Mouse (Mus musculus): ENCODE data around the gene Cd151.

Cd151 gene

GRCm38 (mm10) chr7:141493729-141494128 is 26.5 kb downstream of the Cd151 start:
- no peak for DNase-seq (ENCODE audit: low read depth, low spot score)

DNA sequence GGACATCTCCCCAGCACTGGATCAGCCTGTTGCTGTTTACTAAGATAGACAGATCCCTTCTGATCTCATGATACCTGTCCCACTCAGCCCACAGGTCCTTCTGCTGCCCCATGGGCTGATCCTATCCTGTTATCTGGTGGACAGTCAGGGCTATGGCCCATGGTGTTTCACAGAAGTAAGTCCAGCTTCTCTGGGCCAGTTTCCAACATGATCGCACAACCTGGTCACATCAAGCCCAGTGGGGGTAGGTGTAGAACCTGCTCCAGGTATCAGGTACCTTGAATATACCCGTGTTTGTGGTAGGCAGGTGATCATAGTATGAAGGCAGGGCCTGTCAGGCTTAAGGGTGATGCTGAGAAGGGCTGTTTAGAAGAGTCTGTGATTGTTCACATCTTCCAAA is 28.2 kb downstream of the Cd151 start:
- no peak for DNase-seq (ENCODE audit: low read depth, low spot score)

DNA sequence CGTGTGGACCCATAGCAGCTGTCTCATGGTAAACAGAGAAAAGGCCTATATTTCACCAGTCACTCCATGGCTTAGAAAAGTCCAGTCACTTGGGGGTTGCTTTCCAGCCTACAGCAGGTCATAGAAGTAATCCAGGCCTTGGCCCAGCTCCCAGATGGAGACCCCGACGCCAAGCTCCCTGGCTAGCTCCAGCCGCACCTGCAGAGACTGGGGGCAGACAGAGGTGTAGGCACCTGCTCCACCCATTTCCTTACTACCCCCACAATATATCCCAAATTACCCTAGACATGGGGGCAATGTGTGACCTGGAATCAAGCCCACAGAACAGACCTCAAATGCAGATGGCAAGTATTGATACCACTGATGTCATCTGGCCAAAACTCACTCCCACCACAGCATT is 28.7 kb downstream of the Cd151 start:
- DNase-seq (ENCODE audit: low read depth, low spot score) = no peak

DNA sequence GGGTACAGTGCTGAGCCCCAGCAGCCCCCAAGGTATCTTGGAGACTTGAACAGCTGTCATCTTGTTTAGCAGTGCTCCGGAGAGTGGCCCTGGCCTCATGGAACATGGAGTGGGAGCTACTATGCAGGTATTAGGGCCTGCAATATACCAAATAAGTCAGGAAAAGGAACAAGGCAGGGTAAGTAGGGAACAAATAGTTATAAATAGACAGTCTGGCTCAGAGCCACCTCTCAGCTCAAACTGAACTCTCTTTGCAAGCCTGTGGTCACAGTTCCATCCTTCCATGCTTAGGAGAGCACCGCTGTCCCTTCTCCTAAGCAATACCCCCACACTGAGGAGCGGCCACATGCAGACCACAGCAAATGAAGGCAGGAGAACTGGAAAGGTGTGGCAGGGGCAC is 30.4 kb downstream of the Cd151 start:
- no peak for DNase-seq (ENCODE audit: low read depth, low spot score)

- DNase-seq (ENCODE audit: low read depth, low spot score) = no peak
These were observed 34.8 kb downstream of the Cd151 start for GRCm38 (mm10) chr7:141501820-141502555.

GRCm38 (mm10) chr7:141502556-141502905 is 35.3 kb downstream of the Cd151 start:
- DNase-seq (ENCODE audit: low read depth, low spot score) = no peak

DNA sequence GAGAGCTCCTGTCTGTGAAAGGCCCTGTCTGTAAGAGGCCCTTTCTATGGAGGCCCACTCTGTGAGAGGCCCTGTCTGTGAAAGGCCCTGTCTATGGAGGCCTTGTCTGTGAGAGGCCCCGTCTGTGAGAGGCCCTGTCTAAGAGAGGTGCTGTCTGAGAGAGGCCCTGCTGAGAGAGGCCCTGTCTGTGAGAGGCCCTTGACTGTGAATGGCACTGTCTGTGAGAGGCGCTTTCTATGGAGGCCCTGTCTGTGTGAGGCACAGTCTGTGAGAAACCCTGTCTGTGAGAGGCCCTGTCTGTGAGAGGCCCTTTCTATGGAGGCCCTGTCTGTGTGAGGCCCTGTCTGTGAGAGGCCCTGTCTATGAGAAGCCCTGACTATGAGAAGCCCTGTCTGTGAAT is 39.1 kb downstream of the Cd151 start:
- DNase-seq (ENCODE audit: low read depth, low spot score) = no peak

GRCm38 (mm10) chr7:141508160-141508559 is 41.0 kb downstream of the Cd151 start:
- DNase-seq (ENCODE audit: low read depth, low spot score) = no peak

- no peak for DNase-seq (ENCODE audit: low read depth, low spot score)
These were observed 43.0 kb downstream of the Cd151 start for GRCm38 (mm10) chr7:141510196-141510595.

- no peak for DNase-seq (ENCODE audit: low read depth, low spot score)
These were observed 43.5 kb downstream of the Cd151 start for GRCm38 (mm10) chr7:141510681-141511191.

DNA sequence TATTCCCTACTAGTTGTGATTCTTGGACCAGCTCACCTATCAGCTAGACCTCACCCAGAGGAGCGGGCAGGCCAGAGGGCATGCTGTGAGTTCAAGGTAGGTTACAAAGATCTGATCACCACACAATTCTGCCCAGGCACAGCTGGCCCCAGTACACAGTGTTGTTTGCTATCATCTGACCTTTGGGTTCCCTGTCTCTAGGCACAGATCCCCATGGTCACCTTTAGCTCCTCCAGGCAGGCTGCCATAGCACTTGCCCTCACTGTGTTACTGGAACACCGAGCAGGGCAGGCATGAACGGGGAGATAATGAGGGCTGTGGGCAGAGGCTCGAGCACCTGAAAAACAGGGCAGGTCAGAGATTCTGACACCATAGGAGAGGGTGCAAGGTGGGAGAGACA is 50.4 kb downstream of the Cd151 start:
- no peak for DNase-seq (ENCODE audit: low read depth, low spot score)

GRCm38 (mm10) chr7:141518296-141518695 is 51.1 kb downstream of the Cd151 start:
- DNase-seq (ENCODE audit: low read depth, low spot score) = no peak

- DNase-seq (ENCODE audit: low read depth, low spot score) = no peak
These were observed 51.7 kb downstream of the Cd151 start for GRCm38 (mm10) chr7:141518926-141519325.

DNA sequence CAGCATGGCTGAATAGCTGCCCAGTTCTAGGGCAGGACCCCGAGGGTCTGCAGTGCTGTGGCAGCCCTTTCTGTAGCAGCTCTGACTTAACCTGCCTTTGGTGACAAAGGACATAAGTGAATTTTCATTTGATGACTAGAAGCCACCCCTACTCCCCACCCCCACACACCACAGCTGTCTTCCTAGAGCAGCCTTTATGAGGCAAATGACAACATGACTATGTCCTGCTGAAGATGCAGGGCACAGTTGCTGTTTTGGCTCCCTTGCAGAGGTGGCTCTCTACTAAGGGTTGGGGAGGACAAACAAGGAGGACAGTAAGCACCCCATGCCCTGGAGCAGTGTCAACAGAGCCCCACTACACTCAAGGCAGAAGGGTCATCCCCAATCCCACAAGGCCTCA is 52.6 kb downstream of the Cd151 start:
- no peak for DNase-seq (ENCODE audit: low read depth, low spot score)

Measured in WW6 (cell line).